Mouse (Mus musculus) retina, adult 2 months (tissue): ENCODE data around the gene Hdgfl3.

Experiments used
- DNase-seq: peaks from one replicate; pipeline ENCODE4 v3.0.0-alpha.2; 2012; ENCODE audit warnings: low read depth, low spot score

Hdgfl3 gene

DNA sequence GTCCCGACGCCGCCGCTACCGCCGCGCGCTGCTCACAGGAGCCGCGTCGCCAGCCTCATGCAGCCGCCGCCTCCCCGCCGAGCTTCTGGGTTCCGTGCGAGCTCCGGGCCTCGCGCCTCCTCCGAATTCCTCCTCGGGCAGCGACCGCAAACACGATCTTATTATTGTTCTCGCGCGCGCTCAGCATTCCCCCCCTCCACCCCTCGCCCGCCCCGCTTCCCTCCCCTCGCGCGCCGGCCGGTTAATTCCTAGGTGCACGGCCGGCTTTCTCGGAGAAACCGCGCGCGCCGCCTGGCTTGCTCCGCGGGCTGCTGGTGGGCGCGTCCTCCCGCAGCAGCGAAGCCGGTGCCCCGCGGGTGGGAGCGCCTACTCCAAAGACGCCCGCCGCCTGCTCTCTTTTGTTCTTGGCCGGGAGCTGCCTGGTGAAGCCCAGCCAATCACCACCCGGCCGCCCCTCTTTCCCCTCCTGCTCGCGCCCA is at the start of gene Hdgfl3:
Gene Hdgfl3, minus strand, starts transcription at position 207 of the 479 bp plus-strand sequence.
- peak; percentile 78 for DNase-seq

DNA sequence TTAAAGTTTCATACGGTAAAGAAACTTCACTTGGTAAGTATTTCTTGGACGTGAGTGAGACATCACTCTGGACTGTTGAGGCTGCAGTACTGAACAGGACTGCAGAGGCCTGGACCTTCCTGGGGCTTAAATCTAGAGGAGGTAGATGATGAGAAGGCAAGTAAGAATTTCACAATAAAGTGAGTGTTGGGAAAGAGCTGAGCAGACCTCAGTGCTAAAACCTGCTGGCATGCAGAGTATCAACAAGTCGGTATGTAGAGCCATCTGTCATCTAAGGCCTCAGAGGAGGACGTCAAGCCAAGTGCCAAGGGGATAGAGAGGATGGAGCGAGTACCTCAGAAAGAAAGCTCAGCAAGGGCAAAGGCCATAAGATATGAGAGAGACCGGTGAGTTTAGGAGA is 49.4 kb upstream of the Hdgfl3 start:
- DNase-seq: no peak

DNA sequence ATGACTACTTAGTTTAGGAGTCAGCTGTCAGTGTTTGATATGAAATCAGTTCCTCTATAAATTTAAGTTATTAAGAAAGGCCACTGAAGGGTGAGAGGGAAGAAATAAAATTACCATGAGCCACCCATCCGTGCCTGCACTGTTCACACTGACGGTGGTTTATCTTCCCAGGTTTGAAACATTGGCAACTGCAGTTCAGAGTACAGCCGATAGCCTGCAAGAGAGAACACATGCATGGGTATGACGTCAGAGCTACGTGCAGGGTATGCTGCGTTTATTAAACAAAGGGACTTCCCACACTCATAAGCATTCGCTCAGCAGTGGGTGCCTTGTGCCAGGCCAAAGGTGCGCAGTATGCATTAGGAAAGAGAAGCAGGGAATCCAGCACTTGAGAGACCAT is 44.0 kb upstream of the Hdgfl3 start:
- no peak for DNase-seq

DNA sequence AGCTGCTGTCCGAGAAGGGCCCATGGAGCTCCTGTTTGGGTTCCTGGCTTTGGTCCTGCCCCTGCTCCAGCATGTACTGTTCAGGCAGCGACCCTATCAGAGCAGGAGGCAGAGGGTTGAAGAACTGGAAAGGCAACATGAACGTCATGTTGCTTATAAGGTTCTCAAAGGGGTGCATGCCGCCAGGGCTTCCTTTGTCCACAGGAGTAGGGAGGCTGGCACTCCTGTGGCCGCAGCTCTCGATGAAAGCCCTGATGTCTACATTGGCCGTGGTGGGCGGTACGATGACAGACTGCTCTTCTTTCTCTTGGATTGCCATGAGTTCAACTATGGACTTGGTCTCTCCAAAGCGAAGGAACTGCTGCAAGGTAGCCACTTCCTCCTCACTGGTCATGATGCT is 40.3 kb upstream of the Hdgfl3 start:
- DNase-seq: no peak

DNA sequence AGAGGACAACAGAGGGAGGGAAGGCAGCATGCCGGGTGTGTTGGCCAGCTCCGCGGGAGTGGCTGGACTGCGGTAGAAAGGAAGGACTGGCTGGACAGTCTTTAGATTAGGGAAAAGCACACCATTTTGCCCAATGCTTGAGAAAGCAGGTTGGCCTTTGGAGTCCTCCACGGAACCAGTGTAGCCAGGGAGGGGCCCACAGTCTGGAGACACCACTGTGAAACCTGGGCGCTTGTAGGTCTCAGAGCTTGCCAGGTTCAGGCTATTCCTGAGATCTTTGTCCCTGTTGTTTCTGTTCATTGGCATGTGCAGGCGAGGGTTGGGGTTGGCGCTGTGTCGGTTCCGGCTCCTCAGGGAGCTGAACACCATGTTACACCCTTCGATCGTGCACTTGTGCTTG is 39.7 kb upstream of the Hdgfl3 start:
- DNase-seq: no peak

DNA sequence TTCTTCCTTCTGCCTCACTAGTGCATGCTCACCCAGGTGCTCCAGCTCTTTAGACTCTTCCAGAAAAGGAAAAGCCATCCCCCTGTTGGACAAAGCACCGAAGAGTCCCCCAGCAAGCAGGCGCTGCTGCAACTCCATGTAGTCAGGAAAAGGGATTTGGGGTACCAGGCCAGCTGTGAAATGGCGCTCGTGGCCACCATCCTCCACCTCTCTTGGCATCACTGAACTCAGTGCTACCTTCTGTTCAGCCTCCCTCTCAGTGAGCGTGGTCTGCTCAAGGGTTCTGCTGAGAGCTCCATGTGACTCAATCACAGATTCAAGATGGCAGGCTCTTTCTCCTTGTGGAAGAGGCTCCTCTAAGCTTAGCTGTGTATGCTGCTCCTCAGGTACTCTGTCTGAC is 39.1 kb upstream of the Hdgfl3 start:
- no peak for DNase-seq

DNA sequence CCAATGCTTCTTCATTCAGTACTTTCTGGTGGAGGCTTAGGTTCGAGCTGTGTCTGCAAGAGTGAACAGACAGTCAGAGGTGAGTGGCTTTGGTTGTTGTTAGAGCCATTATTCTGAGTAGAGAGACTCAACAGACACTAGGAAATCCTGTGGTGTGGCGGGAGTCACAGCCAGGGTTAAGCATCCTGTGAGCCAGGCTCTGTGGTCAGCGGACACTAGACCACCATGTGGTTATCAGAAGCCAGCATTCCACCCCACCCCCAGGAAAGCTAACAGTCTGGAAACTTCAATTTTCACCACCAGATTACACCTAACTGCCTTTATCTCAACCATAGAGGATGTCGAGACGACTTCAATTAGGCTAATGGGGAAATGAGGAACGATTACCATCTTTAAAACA is 34.7 kb upstream of the Hdgfl3 start:
- DNase-seq: no peak

DNA sequence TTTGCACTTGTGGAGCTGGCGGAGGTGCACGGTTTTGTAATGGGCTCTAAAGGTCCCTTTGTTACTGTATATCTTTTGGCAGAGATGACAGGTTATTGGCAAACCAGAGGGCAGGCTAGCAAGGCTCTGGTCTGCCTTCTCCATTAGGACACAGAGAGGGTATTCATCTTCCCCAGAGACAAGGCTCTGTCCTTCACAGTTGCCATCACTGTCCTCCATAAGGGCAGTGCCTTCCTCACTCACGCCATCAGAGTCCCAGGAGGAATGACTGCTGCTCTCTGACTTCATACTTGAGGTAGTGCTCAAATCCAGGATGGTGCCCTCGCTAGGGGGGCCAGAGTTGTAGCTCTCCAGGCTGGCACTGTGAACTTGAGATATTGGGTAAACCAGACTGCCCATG is 34.2 kb upstream of the Hdgfl3 start:
- DNase-seq: no peak

DNA sequence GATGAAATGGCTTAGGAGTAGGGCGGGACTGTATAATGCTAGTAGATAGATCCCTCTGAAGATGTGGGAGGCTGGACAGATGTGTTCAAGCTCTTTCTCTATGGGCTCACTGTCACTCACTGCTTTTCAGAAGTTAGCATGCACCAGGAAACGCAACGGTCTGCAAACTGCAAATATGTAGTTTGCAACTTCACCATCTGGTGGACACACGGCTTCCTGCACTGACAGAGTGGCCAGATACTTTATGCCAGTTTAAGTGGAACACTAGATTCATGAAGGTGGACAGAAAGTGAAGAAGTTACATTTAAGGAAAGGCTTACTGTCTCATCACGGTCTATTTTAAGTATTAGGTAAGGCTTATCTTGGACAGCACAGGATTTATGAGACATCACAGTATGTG is 31.9 kb upstream of the Hdgfl3 start:
- DNase-seq: no peak

DNA sequence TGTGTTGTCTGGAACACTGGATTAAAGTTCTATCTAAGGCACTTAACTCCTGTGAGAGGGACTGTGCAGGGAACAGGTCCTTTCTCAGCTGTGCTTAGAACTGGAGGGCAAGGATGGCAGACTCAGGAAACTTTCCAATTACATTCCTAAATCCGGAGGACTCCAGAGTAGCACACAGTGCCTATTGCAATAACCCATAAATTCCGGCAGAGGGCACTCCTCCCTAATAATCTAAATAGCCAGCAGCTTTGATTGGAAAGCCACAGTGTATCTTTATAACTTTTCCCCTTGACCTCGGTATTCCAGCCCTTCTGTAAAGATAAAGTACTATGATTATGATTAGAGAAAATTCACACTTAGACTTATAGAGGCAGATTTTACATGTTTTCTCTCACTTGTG is 25.4 kb upstream of the Hdgfl3 start:
- peak; percentile 38 for DNase-seq

DNA sequence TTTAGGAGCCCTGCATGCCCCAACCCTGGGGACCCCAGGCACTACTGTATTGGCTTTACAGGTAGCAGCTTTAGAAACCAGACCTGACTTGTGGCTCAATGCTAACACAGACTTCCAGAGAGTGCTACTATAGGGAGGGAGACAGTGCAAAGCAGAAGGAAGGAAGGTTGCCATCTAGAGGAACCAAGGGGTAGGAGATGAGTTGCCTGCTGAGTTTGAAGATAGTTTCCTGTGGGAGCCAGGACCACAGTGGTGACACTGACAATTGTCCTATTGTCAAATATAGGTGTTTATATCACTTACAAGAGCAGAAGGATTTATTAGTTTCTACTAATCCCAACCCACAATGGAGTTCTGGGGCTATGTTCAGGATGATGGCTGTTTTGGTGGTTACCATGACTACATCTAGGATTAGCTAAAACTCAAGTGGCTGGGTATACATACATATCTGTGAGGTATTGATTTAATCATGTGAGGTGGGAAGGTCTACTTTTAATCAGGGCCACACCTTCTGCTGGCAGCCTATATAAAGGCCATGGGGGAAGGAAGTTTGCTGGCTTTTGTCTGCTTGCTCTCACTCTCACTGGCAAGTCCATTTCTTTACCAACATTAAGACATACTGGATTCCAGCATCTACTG is 20.1 kb upstream of the Hdgfl3 start:
- DNase-seq: no peak

DNA sequence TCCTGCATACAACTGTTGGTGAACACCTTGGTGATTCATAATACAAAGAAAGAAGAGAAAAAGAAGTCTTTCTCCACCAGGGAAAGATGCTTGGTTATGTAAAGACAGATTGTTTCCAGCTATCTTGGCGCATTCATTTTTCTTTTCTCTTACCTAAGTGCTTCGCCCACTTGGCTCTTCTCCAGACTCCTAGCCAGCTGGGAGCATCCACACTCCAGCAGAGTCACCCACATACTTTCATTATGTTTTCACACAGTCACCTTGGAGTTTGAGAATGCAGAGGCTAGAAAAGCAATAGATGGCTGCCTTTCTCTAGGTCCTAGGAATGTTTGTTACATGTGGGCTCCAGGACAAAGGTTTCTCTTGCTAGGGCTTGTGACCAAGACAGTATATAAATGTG is 16.2 kb upstream of the Hdgfl3 start:
- DNase-seq: no peak

DNA sequence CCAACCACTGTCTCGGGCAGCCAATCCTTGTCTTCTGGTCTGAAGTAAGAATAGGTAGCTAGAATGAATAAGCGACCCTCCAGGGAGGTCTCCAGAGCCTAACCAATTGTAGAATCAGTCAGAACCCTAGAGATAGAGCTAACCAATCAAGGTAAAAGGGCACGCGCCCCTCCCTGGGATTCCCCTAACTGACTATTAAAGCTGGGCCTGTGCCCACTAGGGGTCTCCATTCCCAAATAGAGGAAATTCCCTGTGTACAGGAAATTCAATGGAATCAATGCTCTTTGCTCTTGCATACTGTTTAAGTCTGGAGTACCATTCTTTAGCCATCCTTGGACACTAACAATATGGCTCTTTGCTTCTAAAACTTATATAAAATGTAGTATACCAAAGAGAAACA is 11.1 kb upstream of the Hdgfl3 start:
- no peak for DNase-seq

DNA sequence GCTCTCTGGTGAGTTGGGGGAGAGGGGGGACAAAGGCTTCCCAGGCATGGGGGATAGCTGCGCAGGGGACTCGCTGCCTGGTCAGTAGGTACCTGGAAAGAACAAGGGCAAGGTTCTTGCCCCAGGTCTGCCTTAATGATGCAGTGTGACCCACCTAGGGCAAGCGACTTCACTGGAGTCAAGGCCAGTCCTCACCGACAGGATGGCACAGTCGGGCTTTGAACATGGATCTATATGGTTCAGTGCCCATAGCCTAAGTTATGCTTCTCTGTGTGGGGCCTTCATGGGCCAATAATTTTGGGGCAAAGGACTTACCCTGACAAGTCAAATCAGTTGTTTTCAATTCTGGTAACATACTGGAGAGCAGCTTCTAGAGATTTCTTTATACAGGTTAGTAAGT is 533 bp upstream of the Hdgfl3 start:
- no peak for DNase-seq

DNA sequence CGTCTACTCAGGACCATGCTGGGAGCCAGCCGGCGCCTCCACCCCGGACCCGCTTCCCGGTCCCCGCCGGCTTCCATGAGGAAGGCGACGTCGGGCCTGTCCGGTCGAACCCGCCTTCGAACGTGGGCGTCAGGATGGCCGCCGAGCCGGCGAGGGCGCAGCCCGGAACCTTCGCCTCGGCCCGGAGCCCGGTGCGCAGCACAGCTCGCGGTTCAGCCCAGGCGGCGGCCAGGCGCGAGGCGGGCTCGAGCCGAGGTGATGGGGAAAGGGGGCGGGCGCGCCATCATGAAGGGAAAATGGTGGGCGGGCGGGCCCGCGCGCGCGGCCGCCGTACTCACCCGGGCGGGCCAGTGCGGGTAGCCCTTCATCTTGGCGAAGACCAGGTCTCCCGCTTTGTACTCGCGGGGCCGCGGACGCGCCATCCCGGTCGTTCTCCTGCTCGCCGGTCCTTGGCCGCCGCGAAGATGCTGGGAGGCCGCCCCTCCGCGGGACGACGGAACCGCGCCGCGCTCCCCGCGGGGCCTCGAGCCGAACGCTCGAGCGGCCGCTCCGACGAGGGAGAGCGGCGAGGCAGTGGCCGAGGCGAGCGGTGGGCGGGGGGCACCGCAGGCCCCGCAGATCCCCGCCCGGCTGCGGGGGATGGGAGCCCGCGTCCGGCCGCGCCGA is 539 bp downstream of the Hdgfl3 start:
- peak; percentile 44 for DNase-seq

DNA sequence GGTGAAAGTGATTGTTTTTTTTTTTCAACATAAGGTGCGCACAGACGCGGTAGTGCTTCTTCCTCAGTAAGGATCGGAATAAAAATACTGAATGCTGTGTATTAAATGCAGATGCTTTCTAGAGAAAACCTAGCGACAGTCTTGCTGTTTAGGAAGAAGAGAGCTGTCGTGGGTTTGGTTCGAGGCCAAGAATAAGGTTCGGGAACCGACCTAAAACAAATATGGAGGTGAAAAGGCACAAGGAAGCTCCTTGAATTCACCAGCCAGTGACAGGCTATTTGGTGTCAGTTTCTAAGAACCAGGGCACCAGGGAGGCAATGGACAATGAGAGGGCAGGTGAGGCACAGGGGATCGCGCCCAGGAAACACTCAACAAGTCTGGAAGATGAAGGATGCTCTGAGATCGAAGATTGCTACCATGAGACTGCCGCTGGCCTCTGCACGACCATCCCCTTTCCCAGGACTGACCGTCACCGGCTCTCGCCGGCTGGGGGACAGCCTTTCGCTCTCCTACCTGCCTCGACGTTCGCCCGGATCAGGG is 1.1 kb downstream of the Hdgfl3 start:
- DNase-seq: no peak

DNA sequence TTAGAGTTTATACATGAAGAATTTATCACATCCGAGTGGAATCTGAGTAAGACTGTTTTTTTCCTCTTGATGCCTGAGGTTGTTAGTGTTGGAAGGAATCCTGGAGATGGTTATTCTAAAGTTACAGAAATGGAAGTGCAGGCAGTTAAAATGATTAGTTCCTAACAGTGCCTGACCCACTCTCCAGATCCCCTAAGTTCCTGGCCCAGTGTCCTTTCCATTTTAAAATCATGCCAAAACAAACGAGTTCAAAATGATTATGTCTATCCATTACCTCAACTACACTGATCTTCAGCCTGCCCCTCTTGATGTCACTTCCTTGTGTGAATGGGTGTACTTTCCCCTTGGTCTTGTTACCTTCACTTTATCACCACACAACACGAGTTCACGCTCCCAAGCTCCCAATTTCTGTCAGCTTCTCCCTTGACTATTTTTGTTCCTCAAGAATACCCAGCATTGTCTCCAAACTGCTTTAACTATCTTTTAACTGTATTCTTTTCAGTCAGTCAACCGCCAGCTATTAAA is 1.7 kb downstream of the Hdgfl3 start:
- DNase-seq: no peak

DNA sequence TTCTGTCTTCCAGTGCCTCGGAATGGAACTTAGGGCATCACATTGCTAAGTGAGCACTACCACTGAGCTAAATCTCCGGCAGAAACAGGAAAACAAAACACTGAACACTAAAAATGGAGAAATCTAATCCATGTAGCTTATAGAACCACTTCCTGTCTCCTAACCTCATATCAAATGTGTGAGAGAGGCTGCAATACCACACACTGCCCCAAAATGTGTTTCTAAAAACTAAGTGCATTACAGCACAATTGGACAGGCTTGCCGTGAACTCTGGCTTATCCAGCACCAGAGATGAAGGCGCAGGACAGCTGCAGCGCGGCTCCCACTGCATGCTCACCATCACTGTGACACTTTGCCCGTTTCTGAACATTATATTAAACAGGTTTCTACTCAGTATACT is 5.3 kb downstream of the Hdgfl3 start:
- no peak for DNase-seq

DNA sequence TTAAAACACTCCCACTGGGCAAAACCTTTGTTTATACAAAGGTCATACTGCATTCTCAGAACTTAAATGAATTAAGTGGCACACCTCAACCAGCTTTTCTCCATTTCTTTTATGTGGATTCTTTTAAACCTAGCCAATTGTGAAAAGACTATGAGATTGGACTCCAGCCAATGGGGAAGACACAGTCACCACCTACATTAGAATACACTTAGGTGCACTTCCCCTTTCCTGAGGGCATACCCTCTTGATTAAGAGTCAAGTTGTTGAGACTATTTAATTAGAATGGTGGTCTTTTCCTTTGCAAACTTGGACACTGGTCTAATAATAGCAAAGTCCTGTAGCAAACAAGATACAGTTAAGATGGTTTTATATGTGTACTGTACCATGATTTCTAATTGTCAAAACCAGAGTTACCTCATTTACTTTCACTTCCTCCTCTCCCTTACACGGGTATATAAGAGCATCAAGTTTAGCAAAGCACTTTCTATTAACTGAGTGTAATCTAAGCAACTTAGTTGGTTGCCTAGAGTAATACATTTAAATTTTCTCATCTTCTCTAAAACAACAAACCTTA is 12.8 kb downstream of the Hdgfl3 start:
- no peak for DNase-seq

DNA sequence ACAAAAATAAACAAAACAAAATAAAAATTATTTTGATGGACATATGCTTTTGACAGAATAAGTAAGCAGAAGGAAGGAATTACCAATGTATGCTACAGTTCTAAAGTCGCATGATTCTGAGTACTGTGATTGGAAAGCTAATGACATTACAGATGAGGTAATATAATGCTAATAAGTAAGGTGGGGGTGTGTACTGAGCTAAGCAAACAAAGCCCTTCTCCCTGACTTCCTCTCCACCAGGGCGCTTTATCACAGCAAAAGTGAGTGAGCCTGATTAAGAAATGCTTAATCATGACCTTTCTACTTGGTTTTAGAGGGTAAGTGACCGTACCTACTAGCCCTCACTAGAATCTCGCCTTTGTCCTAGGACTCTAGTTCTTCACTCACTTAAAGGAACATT is 14.0 kb downstream of the Hdgfl3 start:
- DNase-seq: no peak

DNA sequence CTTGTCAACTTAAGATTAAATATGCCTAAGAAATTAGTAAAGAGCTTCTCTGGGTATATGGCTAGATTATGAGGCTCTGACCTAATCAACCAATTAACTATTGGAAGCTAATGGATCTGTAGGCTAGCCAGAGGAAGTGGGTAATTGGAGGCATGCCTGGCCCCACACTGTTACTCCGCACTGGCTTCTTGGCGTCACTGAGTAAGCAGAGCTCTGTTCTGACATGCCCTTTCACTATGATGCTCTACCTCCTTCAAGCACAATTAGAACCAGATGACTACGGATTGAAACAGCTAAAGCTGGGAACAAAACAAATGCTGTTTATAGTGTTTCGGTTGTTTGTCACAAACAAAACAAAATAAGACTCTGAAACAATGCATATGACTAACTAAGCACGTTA is 16.0 kb downstream of the Hdgfl3 start:
- DNase-seq: no peak

DNA sequence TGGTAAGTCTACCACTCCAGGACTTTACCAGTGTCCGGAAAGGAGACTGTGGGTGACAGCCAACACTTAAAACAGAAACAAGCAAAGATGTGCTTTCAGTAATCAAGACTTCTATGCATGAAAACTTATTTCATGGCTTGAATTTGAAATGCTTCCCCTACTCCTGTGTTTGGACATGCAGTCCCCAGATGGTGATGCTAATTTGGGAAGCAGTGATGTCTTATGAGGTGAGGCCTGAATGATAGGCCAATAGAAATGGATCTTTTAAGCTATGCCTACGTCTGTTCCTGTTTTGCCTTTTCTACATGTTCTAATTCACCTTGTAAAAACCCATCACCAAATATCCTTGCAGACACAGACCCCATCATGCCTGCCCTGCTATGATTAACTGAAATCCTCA is 29.3 kb downstream of the Hdgfl3 start:
- DNase-seq: no peak

DNA sequence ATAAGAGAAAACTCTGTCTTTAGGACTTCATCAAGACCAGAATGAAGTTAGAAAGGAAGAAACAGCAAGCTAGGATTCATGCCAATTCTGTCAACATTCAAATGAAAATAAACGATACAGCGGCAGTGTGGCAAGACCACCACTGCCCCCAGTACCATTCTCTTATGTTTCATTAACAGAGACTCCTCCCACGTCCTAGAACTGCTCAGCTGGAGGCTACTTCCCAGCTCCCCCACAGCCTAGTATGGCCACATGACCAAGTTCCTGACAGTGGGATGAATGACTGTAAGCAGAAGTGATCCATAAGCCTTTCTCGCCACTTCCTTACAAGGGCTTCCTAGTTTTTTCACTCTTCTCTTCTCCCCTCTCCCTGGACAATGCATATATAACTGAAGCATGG is 30.2 kb downstream of the Hdgfl3 start:
- DNase-seq: no peak
